Mouse (Mus musculus) CH12.LX (cell line): ENCODE measurements around the gene Fam160a2. TPM values are rescaled to one million over a fixed set of nuclear protein-coding genes. Genes with fewer than 3 reads are reported as not detected.

Experiments used
- DNase-seq: peaks from one replicate; pipeline ENCODE4 v3.0.0-alpha.2; 2013; ENCODE audit errors: extremely low read depth
- H3K27ac ChIP-seq: 2 replicates; pipeline ENCODE4 v1.5.1; 2012; ENCODE audit warnings: low read depth, mild to moderate bottlenecking, control low read depth, moderate library complexity; ENCODE audit not compliant: insufficient read depth
- H3K27me3 ChIP-seq: replicated peaks from 2 replicates; pipeline ENCODE3; 2012; ENCODE audit warnings: inconsistent platforms
- H3K36me3 ChIP-seq, 2 experiments: replicated peaks in 1 of 2; 2 replicates each; pipeline versions ENCODE3 to v1.6.1; 2012; ENCODE audit warnings: inconsistent platforms in 1 of 2, low read length in 1 of 2, mild to moderate bottlenecking in 1 of 2, mixed read lengths in 1 of 2, moderate library complexity in 1 of 2; ENCODE audit not compliant: control insufficient read depth in 1 of 2, insufficient read depth in 1 of 2
- H3K4me1 ChIP-seq, 2 experiments: 2 replicates each; pipeline ENCODE4 v1.6.1; 2012; ENCODE audit warnings: inconsistent platforms in 1 of 2, moderate library complexity in 1 of 2; ENCODE audit not compliant: insufficient read depth in 2 of 2, control insufficient read depth in 1 of 2
- H3K4me2 ChIP-seq: 2 replicates; pipeline ENCODE4 v1.6.1; 2012; ENCODE audit warnings: low read depth, mild to moderate bottlenecking, control low read depth; ENCODE audit not compliant: poor library complexity, insufficient read depth, severe bottlenecking
- H3K4me3 ChIP-seq, 3 experiments: fragments of 150-350 bp in 1 of 3; sonication (generic) in 1 of 3; replicated peaks in 1 of 3; 2 replicates each; pipeline versions ENCODE3 to v1.5.1; 2011 to 2012; ENCODE audit warnings: low read depth in 2 of 3, low read length in 2 of 3, mild to moderate bottlenecking in 2 of 3, moderate library complexity in 2 of 3, control low read depth in 1 of 3, improper control_type of control experiment in 1 of 3, inconsistent platforms in 1 of 3, mixed read lengths in 1 of 3; ENCODE audit not compliant: poor library complexity in 1 of 3
- H3K79me2 ChIP-seq: replicated peaks from 2 replicates; pipeline ENCODE4 v1.6.1; 2012; ENCODE audit warnings: mild to moderate bottlenecking, moderate library complexity; ENCODE audit not compliant: control insufficient read depth, poor library complexity, insufficient read depth, severe bottlenecking; ENCODE audit errors: extremely low read depth
- H3K9ac ChIP-seq: 2 replicates; pipeline ENCODE4 v1.6.1; 2012; ENCODE audit warnings: low read depth, mild to moderate bottlenecking, control low read depth, moderate library complexity; ENCODE audit not compliant: insufficient read depth
- H3K9me3 ChIP-seq: replicated peaks from 2 replicates; pipeline ENCODE3; 2012; ENCODE audit warnings: low read length, inconsistent platforms, mixed read lengths
- BHLHE40 ChIP-seq: IDR thresholded peaks from 2 replicates; pipeline ENCODE4 v1.6.1; 2011; ENCODE audit warnings: mild to moderate bottlenecking, low read depth, low read length, improper control_type of control experiment
- E2F4 ChIP-seq: IDR thresholded peaks from 2 replicates; pipeline ENCODE4 v1.6.1; 2011; ENCODE audit warnings: low read depth, low read length, improper control_type of control experiment; ENCODE audit not compliant: insufficient replicate concordance
- ELF1 ChIP-seq: IDR thresholded peaks from 2 replicates; pipeline ENCODE4 v1.6.1; 2014; ENCODE audit warnings: low read depth, mild to moderate bottlenecking, inconsistent platforms, low read length, improper control_type of control experiment
- EP300 ChIP-seq: IDR thresholded peaks from 2 replicates; pipeline ENCODE4 v1.6.1; 2011; ENCODE audit warnings: low read length, improper control_type of control experiment
- GABPA ChIP-seq: IDR thresholded peaks from 2 replicates; pipeline ENCODE4 v1.6.1; 2012; ENCODE audit warnings: low read depth, low read length, improper control_type of control experiment, inconsistent platforms; ENCODE audit not compliant: insufficient replicate concordance
- IRF4 ChIP-seq: IDR thresholded peaks from 2 replicates; pipeline ENCODE4 v1.6.1; 2014; ENCODE audit warnings: low read depth, mild to moderate bottlenecking, inconsistent platforms, low read length, improper control_type of control experiment
- JUN ChIP-seq: IDR thresholded peaks from 2 replicates; pipeline ENCODE4 v1.6.1; 2011; ENCODE audit warnings: low read depth, mild to moderate bottlenecking, low read length, improper control_type of control experiment, moderate library complexity; ENCODE audit not compliant: insufficient read depth
- JUND ChIP-seq: conservative IDR thresholded peaks from 2 replicates; pipeline ENCODE4 v1.6.1; 2011; ENCODE audit warnings: low read depth, low read length, improper control_type of control experiment
- MAFK ChIP-seq: IDR thresholded peaks from 2 replicates; pipeline ENCODE4 v1.6.1; 2011; ENCODE audit warnings: low read length, improper control_type of control experiment; ENCODE audit not compliant: insufficient replicate concordance
- MAX ChIP-seq: IDR thresholded peaks from 2 replicates; pipeline ENCODE4 v1.6.1; 2011; ENCODE audit warnings: low read length, improper control_type of control experiment
- MEF2A ChIP-seq: IDR thresholded peaks from 2 replicates; pipeline ENCODE4 v1.6.1; 2014; ENCODE audit warnings: low read depth, mild to moderate bottlenecking, inconsistent platforms, low read length, improper control_type of control experiment, borderline replicate concordance
- MYC ChIP-seq: IDR thresholded peaks from 2 replicates; pipeline ENCODE4 v1.6.1; 2011; ENCODE audit warnings: low read depth, mild to moderate bottlenecking, improper control_type of control experiment, low read length
- NELFE ChIP-seq: IDR thresholded peaks from 2 replicates; pipeline ENCODE4 v1.6.1; 2011; ENCODE audit warnings: low read depth, low read length, improper control_type of control experiment
- PAX5 ChIP-seq: IDR thresholded peaks from 2 replicates; pipeline ENCODE4 v1.6.1; 2012; ENCODE audit warnings: low read length, inconsistent platforms, mixed read lengths
- RCOR1 ChIP-seq: conservative IDR thresholded peaks from 2 replicates; pipeline ENCODE4 v1.6.1; 2012; ENCODE audit warnings: low read depth, mild to moderate bottlenecking, inconsistent platforms, low read length, improper control_type of control experiment
- SIN3A ChIP-seq: IDR thresholded peaks from 2 replicates; pipeline ENCODE4 v1.6.1; 2012; ENCODE audit warnings: low read length, improper control_type of control experiment, inconsistent platforms
- SMC3 ChIP-seq: IDR thresholded peaks from 2 replicates; pipeline ENCODE4 v1.6.1; 2011; ENCODE audit warnings: low read depth, low read length, improper control_type of control experiment
- UBTF ChIP-seq: IDR thresholded peaks from 2 replicates; pipeline ENCODE4 v1.6.1; 2012; ENCODE audit warnings: low read depth, mild to moderate bottlenecking, inconsistent platforms, low read length, improper control_type of control experiment, moderate library complexity
- ZNF384 ChIP-seq: IDR thresholded peaks from 2 replicates; pipeline ENCODE4 v1.6.1; 2012; ENCODE audit warnings: low read depth, low read length, improper control_type of control experiment, inconsistent platforms
- dilution Hi-C: fragments of 300-500 bp; cut with MboI; formaldehyde crosslinking; loops from 2 replicates; pipeline ENCODE4 v1.14.3; 2020; ENCODE audit warnings: low sequenced_read_pairs; ENCODE audit not compliant: extremely low pct_unique_long_range_greater_than_20kb, extremely low pct_ligation_motif_present
- in situ Hi-C: fragments of 300-500 bp; cut with MboI; formaldehyde crosslinking; loops from 3 replicates; pipeline ENCODE4 v1.14.3; 2019; ENCODE audit warnings: low sequenced_read_pairs, low pct_ligation_motif_present, low pct_unique_long_range_greater_than_20kb, mixed read lengths
- polyA plus RNA-seq: library from polyadenylated mRNA; unstranded; fragments of >175 nt; gene quantifications from 2 replicates; pipeline ENCODE4 v1.2.1, GENCODE M21; 2012; ENCODE audit warnings: low read depth; ENCODE audit not compliant: insufficient read length
- total RNA-seq, 2 experiments: library from RNA; depleted of rRNA; stranded (reverse); fragments of 300-350 nt in 1 of 2; fragments of >200 nt in 1 of 2; gene quantifications; 2 replicates each; pipeline ENCODE4 v1.2.3; 2012 to 2014

The Fam160a2 gene
- total and polyA plus RNA-seq, 3 experiments: 3.1 to 7.2 (median 5.9) TPM

GRCm38 (mm10) chr7:105399058-105399934, 558 bp downstream of the Fam160a2 start:
- DNase-seq: peak; percentile 71
- in situ Hi-C loops (no loop called here), dilution Hi-C loops (no loop called here)

GRCm38 (mm10) chr7:105396126-105396525, 3.7 kb downstream of the Fam160a2 start:
- Histone ChIP-seq H3K27ac (no peak overlapping the region), H3K36me3 (no peaks in the 10 kb centered on the region), H3K4me1 (peaks cover 0 to 35% of the 10 kb centered on the region in 2 experiments; a peak in 2 of 4 replicates), H3K4me2 (no peak overlapping the region), H3K9me3 (no peaks in the 10 kb centered on the region), H3K79me2 (0 out of 2 replicates have a peak, but pooled peaks cover 2% of the 10 kb centered on the region), H3K9ac (no peak overlapping the region), H3K4me3 (no peak overlapping the region), H3K27me3 (peaks cover 3% of the 10 kb centered on the region)
- TF ChIP-seq MAX: no peak
- no peak for TF ChIP-seq UBTF
- no peak for TF ChIP-seq GABPA
- TF ChIP-seq E2F4: no peak
- no peak for TF ChIP-seq PAX5
- no peak for TF ChIP-seq JUN
- no peak for TF ChIP-seq SMC3
- dilution Hi-C loops: no loop called here
- in situ Hi-C loops: no loop called here
- peak; percentile 21 for DNase-seq

More at GRCm38 (mm10) chr7:105399058-105399934, 558 bp downstream of the Fam160a2 start:
- TF ChIP-seq MAX: no peak
- TF ChIP-seq MYC: no peak
- peak; percentile 89 for TF ChIP-seq IRF4
- TF ChIP-seq ELF1: 0 out of 2 replicates have a peak, but pooled peaks have one; percentile 14
- peak; percentile 85 for TF ChIP-seq JUND
- peak; percentile 68 for TF ChIP-seq JUN
- TF ChIP-seq GABPA: no peak
- peak; percentile 90 for TF ChIP-seq ZNF384
- peak; percentile 68 for TF ChIP-seq BHLHE40
- TF ChIP-seq EP300: peak; percentile 76
- 0 out of 2 replicates have a peak, but pooled peaks have one; percentile 30 for TF ChIP-seq SIN3A
- 0 out of 2 replicates have a peak, but pooled peaks have one; percentile 26 for TF ChIP-seq RCOR1
- TF ChIP-seq MAFK: peak; percentile 91
- peak; percentile 18; the same call in 1 of the 2 replicates for TF ChIP-seq MEF2A
- TF ChIP-seq NELFE: no peak
- 0 out of 2 replicates have a peak, but pooled peaks have one; percentile 17 for TF ChIP-seq UBTF
- Histone ChIP-seq H3K9me3 (no peaks in the 10 kb centered on the region), H3K27me3 (peaks cover 20% of the 10 kb centered on the region), H3K4me1 (peaks cover 0 to 35% of the 10 kb centered on the region in 2 experiments; a peak in 2 of 4 replicates), H3K4me2 (peak overlapping the region; percentile 65), H3K79me2 (0 out of 2 replicates have a peak, but pooled peaks cover 2% of the 10 kb centered on the region), H3K27ac (no peak overlapping the region), H3K36me3 (no peaks in the 10 kb centered on the region), H3K9ac (peak overlapping the region; percentile 59), H3K4me3 (peak overlapping the region; percentile 73 to 85 (median 82))
